Mouse (Mus musculus) central nervous system, embryonic 14 days (tissue): ENCODE data around the gene Mfsd14b. TPM values are rescaled to one million over a fixed set of nuclear protein-coding genes. Genes with fewer than 3 reads are reported as not detected.

ENCODE experiments used
- polyA plus RNA-seq: library from polyadenylated mRNA; depleted of rRNA; stranded (reverse); fragments of >200 nt; gene quantifications from 2 replicates; pipeline ENCODE4 v1.2.3, GENCODE M21; 2012; rRNA removed

Gene Mfsd14b
- polyA plus RNA-seq, result 19.5 and 20.8 TPM in 2 replicates

DNA sequence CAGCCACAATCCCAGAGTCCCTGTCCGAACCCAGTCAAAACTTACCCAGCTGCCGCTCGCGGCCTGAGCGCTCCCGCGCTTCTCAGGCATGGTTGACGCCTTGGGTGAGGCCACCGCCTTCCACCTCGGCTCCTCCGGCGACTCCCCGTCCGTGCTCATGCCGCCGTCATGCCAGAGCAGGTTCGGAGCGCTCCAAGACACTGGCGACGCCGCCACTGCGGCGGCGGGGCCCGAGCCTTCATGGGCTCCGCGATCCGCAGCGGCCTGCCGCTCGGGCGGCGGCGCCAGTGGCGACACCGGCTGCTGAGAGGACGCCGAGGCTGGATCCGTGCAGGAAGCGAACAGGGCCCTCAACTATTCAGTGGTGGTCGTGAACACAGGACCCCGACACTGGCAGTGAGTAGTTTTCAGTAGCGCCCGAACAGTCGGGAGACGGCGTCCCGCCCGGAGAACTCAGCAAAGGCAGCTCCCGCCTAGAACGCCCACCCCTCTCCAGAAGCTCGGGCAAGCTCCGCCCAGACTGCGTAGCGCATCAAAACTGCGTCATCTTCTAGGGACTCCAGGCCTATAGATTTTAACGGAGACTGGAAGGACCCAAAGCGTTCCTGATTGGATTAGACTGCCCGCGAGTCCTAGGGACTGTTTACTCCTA is at the start of gene Mfsd14b:
Gene Mfsd14b, minus strand, starts transcription at position 517 of the 652 bp plus-strand sequence.

DNA sequence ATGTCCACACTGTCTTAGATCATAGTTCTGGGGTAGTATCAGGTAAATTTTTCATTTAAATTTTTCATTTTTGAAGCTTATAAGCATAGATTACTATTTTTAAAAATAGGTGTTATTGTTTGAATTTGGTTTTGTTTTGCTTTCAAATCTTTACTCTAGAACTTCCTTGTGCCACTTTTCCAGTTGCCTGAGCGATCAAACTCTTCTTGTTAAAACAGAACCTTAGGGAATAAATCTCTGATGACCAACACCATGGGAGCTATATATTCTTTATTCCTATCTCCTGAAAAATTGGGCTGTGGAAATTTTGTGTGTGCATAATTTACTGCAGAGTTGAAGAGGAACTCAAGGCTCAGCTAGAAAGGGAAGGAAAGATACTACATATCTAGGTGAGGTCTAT is 37.2 kb upstream of the Mfsd14b start, which contains the start of gene Olfr466:
Gene Olfr466, plus strand, starts transcription at position 301 of the 400 bp plus-strand sequence.

DNA sequence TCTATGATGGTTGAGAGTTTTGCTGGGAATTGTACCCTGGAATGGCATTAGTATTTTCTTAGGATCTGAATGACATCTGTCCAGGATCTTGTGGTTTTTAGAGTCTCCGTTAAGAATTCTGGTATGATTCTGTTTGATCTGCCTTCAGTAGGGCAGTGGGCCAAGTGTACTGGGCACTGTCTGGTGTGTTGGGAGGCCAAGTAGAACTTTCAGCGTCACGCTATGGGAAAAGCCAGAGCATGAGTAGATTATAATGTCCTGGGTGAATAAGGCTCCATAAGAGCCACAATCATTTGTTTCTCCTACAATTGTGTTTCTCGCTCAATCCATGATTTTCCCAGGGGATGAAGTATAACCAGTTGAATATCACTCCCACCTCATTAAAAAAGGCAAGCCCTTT is 25.0 kb upstream of the Mfsd14b start, which contains the start of gene Olfr465-ps1:
Gene Olfr465-ps1, plus strand, starts transcription at position 301 of the 400 bp plus-strand sequence.

DNA sequence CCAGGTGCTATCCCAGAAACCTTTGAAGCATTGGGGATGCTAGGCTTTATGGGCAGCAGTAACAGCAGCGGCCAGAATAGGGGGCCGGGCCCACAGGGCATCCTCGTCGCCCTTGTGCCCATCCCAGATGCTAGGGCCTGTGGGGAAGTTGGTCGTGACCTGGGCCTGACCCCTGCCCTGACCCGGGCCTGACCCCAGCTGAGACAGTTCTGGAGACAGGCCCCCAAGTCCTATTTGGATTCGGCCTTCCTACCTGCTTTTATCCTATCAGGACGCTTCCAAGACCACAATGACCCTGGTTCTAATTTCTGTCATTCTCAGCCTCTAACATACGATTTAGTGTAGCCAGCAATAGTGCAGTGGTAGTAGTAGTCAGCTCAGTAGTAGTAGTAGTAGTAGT is 60.1 kb downstream of the Mfsd14b start, which contains the start of gene Prss47:
Gene Prss47, minus strand, starts transcription at position 101 of the 400 bp plus-strand sequence.

DNA sequence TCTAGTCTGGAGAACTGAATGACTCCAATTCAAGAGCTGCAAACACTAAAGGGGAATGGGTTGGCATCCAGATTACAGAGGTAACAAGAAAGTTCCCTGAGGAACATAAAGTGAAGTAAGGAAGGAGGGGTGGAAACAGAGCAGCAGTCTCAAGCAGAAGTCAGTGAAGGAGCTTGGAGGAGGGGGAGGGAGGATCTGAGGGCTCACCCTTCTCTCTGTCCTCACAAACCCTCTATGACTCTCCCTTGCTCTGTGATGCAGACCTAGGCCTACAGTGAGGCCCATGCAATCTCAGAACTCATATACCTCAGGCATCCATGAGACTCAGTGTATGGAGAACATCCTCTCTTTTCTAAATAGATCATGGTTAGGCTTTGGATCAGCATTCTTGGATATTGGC is 80.0 kb downstream of the Mfsd14b start, which contains the start of gene Spata31d1c:
Gene Spata31d1c, plus strand, starts transcription at position 301 of the 400 bp plus-strand sequence.

Other genes with a start within 250 kb of the Mfsd14b start
- 1.1 and 2.4 TPM in 2 replicates for gene Cntnap3, start 209.0 kb downstream of the Mfsd14b start, polyA plus RNA-seq
- gene Spata31, start 195.6 kb downstream of the Mfsd14b start, polyA plus RNA-seq, result not detected in 2 replicates
- gene Spata31d1c, start 79.9 kb downstream of the Mfsd14b start, polyA plus RNA-seq, result not detected in 2 replicates
- gene Prss47, start 60.2 kb downstream of the Mfsd14b start, polyA plus RNA-seq, result not detected in 2 replicates
- gene Olfr465-ps1, start 25.1 kb upstream of the Mfsd14b start, polyA plus RNA-seq, result not detected in 2 replicates
- gene Olfr466, start 37.3 kb upstream of the Mfsd14b start, polyA plus RNA-seq, result not detected in 2 replicates
- gene Nlrp4f, start 93.0 kb upstream of the Mfsd14b start, polyA plus RNA-seq, result 0.10 TPM in 2 replicates
- 0.21 and 0.23 TPM in 2 replicates for gene Gm10775, start 146.6 kb upstream of the Mfsd14b start, polyA plus RNA-seq
- 49.8 and 52.2 TPM in 2 replicates for gene Zfp369, start 165.8 kb upstream of the Mfsd14b start, polyA plus RNA-seq